Mouse (Mus musculus) hindbrain, embryonic 10.5 days (tissue): ENCODE data around the gene Palm2. TPM values are rescaled to one million over a fixed set of nuclear protein-coding genes. Genes with fewer than 3 reads are reported as not detected.
A peak's percentile ranks its signal among the peaks of the same experiment; 100 is the strongest.
"Not testable (repeated sequence)": the region's sequence is repeated elsewhere in the genome, so short reads cannot be mapped to it uniquely, and the experiment has no call there.

Source experiments
- DNase-seq: peaks from one replicate; pipeline ENCODE4 v3.0.0-alpha.2; 2017; ENCODE audit warnings: low spot score
- H3K27ac ChIP-seq: fragments of 300-500 bp; sonication (generic); 2 replicates; pipeline ENCODE4 v1.5.1; 2016; ENCODE audit warnings: mild to moderate bottlenecking, moderate library complexity
- H3K27me3 ChIP-seq: fragments of 300-500 bp; sonication (generic); 2 replicates; pipeline ENCODE4 v1.6.1; 2016; ENCODE audit warnings: mild to moderate bottlenecking; ENCODE audit not compliant: poor library complexity, insufficient read depth, severe bottlenecking
- H3K36me3 ChIP-seq: fragments of 300-500 bp; sonication (generic); 2 replicates; pipeline ENCODE4 v1.6.1; 2016; ENCODE audit warnings: mild to moderate bottlenecking, moderate library complexity
- H3K4me1 ChIP-seq: fragments of 300-500 bp; sonication (generic); replicated peaks from 2 replicates; pipeline ENCODE4 v1.6.1; 2016; ENCODE audit warnings: mild to moderate bottlenecking
- H3K4me3 ChIP-seq: fragments of 300-500 bp; sonication (generic); 2 replicates; pipeline ENCODE4 v1.5.1; 2016; ENCODE audit warnings: mild to moderate bottlenecking, moderate library complexity
- H3K9me3 ChIP-seq: fragments of 300-500 bp; sonication (generic); 2 replicates; pipeline ENCODE4 v1.6.1; 2016; ENCODE audit warnings: mild to moderate bottlenecking, moderate library complexity
- WGBS: fragments of 180-500 bp; shearing (Covaris S2); methylation state at CpG from one replicate; pipeline ENCODE4 v1.1.7; 2016; 5-methylcytosine and 5-hydroxymethylcytosine counted together
- polyA plus RNA-seq: library from polyadenylated mRNA; unstranded; fragments of >200 nt; fragmentation: Nextera tagmentation; extraction: Ambion mirVana; gene quantifications from 2 replicates; pipeline ENCODE4 v1.2.1, GENCODE M21; 2016

Palm2 gene
- polyA plus RNA-seq = 2.3 and 2.4 TPM in 2 replicates

DNA sequence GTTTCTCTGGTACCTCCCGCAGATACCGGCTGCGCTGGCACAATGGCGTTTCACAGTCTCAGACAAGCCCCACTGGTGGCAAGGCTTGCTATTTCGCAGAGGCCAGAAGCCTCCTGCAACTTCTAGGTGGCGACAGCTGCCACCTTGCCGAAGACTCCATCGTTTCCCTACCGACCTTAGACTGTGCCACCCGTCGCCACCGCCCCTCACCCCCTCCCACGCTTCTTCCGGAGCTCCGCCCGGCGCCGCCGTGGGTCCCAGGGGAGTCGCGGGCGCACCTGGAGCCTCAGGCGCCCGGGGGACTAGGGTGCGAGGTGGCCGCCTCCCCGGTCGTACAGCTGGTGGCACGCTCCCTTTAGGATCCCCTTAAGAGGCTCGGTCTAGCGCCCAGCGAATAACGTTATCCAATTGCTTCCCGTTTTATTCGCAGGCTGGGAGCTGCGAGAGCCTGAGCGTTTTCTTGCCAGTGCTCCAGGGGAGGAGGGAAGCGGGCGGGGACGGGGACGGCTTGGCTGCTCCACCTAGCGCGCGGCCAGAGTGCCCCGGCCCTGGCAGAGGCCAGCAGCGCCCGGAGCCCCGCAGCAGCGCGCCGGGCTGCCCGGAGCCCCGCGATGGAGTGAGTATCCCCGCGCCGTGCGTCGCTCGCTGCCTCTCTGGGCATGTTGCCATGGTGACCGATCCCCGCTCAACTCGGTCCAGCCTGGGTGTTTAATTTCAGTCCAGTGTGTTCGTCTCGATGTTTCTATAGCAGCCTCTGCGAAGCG lies at the start of gene Palm2:
Gene Palm2 (plus strand): TSS at position 307 of the 764 bp plus-strand sequence.
- WGBS = under 1% methylated on average over 67 of the region's 67 CpGs
- H3K4me1 ChIP-seq = peaks cover 25% of the 10 kb centered on the region
- DNase-seq = peak; percentile 82
- H3K27ac ChIP-seq = peak within 1 kb of the TSS; percentile 73
- H3K9me3 ChIP-seq = no peaks in the 10 kb centered on the region
- peak within 1 kb of the TSS; percentile 79 for H3K4me3 ChIP-seq
- H3K36me3 ChIP-seq = no peaks in the 10 kb centered on the region
- peaks cover 55% of the 10 kb centered on the region for H3K27me3 ChIP-seq

DNA sequence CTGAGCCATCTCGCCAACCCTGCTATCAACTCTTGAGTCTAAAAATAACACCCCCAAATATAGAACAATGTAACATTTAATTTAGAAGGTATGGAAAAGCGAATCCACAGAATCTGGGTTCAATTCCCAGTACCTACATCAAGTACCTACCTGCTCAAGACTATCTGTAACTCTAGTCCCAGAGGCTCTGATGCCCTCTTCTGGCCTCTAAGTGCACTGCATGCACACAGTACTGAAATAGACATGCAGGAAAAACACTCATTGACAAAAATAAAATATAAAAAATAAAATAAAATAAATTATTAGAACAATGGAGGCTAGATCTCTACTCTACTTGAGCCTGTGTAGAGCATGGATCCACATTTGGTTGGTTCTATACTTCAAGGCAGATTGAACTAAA lies 49.7 kb upstream of the Palm2 start:
- Histone ChIP-seq H3K4me3 (no peak overlapping the region), H3K4me1 (0 out of 2 replicates have a peak, but pooled peaks cover 5% of the 10 kb centered on the region), H3K9me3 (no peaks in the 10 kb centered on the region), H3K27me3 (no peaks in the 10 kb centered on the region), H3K27ac (no peak overlapping the region), H3K36me3 (no peaks in the 10 kb centered on the region)
- DNase-seq = no peak
- 87% methylated on average over 2 of the region's 2 CpGs for WGBS

DNA sequence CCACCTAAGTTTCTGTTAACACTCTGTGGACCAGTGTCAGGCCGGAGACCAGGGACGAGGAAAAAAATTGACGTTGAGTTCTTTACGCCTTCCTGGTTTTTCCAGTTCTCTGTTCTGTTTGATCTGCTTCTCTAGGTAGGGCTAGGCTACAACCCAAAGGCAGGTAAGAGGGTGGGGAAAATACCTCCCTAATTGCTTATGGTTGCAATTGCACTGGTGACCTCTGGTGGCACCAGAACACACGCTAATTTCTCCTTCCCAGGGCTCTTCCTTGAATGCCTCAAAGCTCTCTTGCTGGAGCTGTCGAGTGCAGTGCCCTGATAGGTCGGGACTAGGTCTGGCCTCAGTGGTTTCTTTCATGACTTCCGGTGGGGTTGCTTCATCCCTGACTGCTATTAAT lies 42.9 kb upstream of the Palm2 start:
- Histone ChIP-seq H3K27me3 (no peaks in the 10 kb centered on the region), H3K4me3 (no peak overlapping the region), H3K36me3 (no peaks in the 10 kb centered on the region), H3K9me3 (no peaks in the 10 kb centered on the region), H3K4me1 (no peaks in the 10 kb centered on the region), H3K27ac (no peak overlapping the region)
- no peak for DNase-seq
- WGBS = 60% methylated on average over 8 of the region's 8 CpGs

DNA sequence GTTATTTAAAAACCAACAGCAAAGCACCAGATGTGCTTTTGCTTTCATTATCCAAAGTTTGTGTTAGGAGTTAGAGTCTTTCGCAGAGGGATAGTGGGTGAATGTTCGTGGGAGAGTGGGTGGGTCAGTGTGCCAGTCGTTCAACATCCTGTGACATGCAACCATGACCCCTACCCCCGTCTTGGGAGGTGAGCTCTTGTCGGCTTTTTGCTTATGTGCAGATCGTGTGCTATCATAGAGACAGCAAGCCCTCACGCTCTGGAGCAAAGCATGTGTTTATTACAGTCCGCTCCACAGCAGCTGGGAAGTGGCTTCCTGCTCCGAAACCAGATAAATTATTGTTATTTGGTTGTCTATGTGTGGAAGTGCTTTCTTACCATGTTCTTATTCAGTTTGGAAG lies 37.6 kb upstream of the Palm2 start:
- no peak for DNase-seq
- Histone ChIP-seq H3K4me3 (no peak overlapping the region), H3K27ac (no peak overlapping the region), H3K36me3 (no peaks in the 10 kb centered on the region), H3K9me3 (no peaks in the 10 kb centered on the region), H3K27me3 (no peaks in the 10 kb centered on the region), H3K4me1 (no peaks in the 10 kb centered on the region)
- WGBS = 85% methylated on average over 9 of the region's 9 CpGs

DNA sequence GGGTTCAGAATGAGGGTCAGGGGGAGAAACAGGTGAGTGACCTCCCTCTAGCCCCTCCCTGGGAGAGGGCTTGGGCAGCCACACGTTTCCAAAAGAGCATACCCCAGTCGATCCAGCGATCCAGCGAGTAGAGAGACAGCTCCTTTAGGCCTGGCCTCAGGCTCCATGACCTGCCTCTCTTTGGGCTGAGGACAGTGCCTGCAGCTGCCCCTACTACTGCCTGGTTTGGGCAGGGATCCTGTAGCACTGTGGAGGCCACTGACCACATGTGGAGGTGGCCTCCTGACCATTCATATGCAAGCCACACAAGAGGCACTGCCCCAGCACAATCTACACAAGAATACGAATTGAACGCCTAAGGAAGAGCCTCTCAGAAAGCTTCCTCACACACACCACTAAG lies 21.7 kb upstream of the Palm2 start:
- WGBS = 35% methylated on average over 6 of the region's 6 CpGs
- not testable (repeated sequence) for H3K27ac ChIP-seq, H3K36me3 ChIP-seq, H3K9me3 ChIP-seq, H3K4me3 ChIP-seq, H3K27me3 ChIP-seq, H3K4me1 ChIP-seq, DNase-seq

DNA sequence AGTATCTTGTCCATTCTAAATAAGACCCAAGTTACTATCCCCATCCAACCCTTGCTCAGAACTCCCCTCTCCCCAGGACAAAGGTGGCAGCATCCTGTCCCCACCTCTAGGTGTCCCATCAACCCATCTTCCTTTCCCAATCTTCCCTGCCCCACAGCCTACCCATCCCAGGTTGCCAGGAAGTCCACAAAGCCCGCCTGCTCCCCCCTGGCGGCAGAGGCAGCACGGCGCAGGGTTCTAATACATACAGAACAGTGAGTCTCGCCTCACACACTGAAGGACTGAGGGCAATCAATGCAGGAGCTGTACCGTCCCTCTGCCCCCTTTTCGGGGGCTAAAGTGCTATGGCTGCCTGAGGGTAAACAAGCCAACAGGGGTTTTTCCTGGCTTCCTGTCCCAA lies 21.0 kb upstream of the Palm2 start:
- no peak overlapping the region for H3K4me3 ChIP-seq
- no peaks in the 10 kb centered on the region for H3K9me3 ChIP-seq
- no peaks in the 10 kb centered on the region for H3K27me3 ChIP-seq
- no peak overlapping the region for H3K27ac ChIP-seq
- 0 out of 2 replicates have a peak, but pooled peaks cover 3% of the 10 kb centered on the region for H3K4me1 ChIP-seq
- DNase-seq = no peak
- H3K36me3 ChIP-seq = no peaks in the 10 kb centered on the region
- 47% methylated on average over 7 of the region's 7 CpGs for WGBS

DNA sequence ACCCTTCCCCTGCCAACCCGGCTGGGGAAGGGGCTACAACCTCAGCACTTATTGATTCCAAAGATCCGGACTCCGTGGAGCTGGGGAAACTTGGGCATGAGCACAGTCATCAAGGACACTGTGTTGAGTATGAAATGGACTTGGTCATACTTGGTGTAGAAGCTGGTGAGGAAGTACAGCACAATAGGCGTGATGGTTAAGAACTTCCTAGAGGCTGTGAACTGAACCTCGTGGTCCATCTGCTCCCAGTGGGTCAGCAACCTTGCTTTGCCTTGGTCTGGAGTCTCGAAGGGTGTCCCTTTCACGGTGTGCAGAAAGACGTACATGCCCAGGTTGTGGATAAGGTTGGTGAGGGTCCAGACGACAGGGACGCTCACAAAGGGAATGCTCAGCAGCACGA lies 20.4 kb upstream of the Palm2 start:
- H3K4me1 ChIP-seq, H3K9me3 ChIP-seq, H3K27ac ChIP-seq, H3K36me3 ChIP-seq, H3K27me3 ChIP-seq, H3K4me3 ChIP-seq, DNase-seq: not testable (repeated sequence)
- WGBS = 91% methylated on average over 11 of the region's 11 CpGs

DNA sequence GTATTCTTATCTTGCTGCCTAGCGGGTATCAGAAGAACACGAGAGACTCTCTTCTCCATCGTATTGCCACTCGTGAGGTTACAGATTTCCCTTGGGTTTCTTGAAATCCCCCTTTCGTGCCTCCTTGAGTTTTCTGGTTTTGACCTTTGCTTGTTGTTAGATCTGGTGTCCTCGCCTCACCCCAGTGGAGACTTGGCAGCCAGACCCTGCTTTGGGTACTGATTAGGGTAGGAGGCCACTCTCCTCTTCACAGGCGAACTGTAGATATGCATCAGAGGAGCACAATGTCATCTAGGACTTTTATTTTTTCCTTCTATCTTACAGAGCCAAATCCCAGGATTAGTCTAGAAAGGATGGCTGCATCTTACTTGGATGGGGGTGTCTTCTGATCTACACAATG lies 10.0 kb upstream of the Palm2 start:
- no peak overlapping the region for H3K4me3 ChIP-seq
- 0 out of 2 replicates have a peak, but pooled peaks cover 3% of the 10 kb centered on the region for H3K4me1 ChIP-seq
- no peaks in the 10 kb centered on the region for H3K27me3 ChIP-seq
- no peak overlapping the region for H3K27ac ChIP-seq
- no peaks in the 10 kb centered on the region for H3K9me3 ChIP-seq
- no peak for DNase-seq
- 85% methylated on average over 7 of the region's 7 CpGs for WGBS
- no peaks in the 10 kb centered on the region for H3K36me3 ChIP-seq

DNA sequence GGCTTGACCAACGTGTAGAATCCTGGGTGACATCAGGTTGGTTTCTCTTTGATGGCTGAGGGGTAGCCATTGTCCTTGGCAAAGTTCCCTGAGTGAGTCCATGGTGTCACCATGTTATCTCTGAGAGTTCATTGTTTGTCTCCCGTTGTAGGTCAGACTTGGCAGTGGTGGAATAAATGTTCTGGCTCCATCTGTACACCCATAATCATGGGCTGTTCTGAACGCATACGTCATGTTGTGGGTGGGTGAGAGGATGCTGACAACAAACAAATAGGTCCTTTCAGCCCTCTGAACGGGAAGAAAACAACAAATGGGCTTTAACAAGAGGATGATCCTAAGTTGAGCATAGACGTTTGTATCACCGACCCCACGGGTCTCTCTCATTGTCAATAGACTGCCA lies 5.7 kb upstream of the Palm2 start:
- no peak overlapping the region for H3K27ac ChIP-seq
- H3K36me3 ChIP-seq = no peaks in the 10 kb centered on the region
- no peak for DNase-seq
- no peaks in the 10 kb centered on the region for H3K9me3 ChIP-seq
- H3K4me3 ChIP-seq = no peak overlapping the region
- H3K27me3 ChIP-seq = peaks cover 15% of the 10 kb centered on the region
- peaks cover 3% of the 10 kb centered on the region; the same call in 1 of the 2 replicates for H3K4me1 ChIP-seq
- 81% methylated on average over 8 of the region's 8 CpGs for WGBS

DNA sequence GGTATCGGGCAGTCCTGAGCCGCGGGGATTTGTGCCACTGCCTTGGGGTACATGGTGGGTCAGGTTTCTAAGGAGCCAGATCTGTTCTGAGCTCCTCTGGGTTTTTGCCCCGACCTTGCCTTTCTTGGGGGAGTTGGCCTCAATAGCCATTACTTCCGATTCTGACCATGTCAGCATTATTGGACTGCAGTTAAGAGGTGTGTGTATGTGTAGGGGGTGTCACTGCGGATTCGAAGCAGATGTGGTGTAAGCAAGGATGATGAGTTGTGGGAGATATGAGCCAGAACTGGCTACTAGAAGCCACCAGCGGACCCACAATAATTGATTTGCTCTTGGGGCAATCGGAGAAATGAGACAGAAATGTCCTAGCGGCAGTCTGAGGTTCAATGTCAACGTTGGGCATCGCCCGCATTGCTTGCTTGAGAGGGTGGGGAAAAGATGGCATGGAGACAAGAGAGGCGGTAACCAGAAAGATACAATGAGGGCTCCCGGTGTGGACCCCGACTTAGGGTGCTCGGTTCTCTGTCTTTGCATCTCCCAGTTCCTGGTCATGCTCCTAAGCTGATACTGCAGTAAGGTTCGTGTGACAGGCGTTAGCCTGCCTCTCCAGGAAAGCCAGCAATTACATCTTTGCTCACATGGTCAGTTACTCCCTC lies 786 bp downstream of the Palm2 start:
- H3K27me3 ChIP-seq = peaks cover 55% of the 10 kb centered on the region
- H3K4me3 ChIP-seq = peak overlapping the region; percentile 79
- peaks cover 25% of the 10 kb centered on the region for H3K4me1 ChIP-seq
- H3K36me3 ChIP-seq = no peaks in the 10 kb centered on the region
- no peaks in the 10 kb centered on the region for H3K9me3 ChIP-seq
- 22% methylated on average over 19 of the region's 19 CpGs for WGBS
- peak; percentile 13 for DNase-seq
- no peak overlapping the region for H3K27ac ChIP-seq

DNA sequence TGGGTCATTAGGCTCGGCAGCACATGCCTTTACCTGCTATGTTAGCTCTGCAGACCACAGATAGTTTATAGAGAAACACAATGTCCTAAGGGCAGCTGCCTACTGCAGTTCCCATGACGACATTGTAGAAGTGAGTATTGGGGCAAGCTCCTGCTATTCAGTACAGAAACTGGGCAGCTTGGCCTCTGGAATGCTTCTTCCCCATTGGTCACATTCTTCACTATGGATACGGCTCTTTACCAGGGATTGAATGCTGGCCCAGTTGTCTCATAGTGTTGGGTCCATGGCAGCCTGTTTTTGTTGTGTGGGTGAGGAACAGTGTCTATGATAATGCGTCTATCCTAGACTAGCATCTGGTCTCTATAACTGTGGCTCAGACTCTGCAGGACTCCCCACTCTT lies 2.2 kb downstream of the Palm2 start:
- H3K36me3 ChIP-seq = no peaks in the 10 kb centered on the region
- H3K27me3 ChIP-seq = peaks cover 55% of the 10 kb centered on the region
- peaks cover 25% of the 10 kb centered on the region for H3K4me1 ChIP-seq
- no peaks in the 10 kb centered on the region for H3K9me3 ChIP-seq
- H3K4me3 ChIP-seq = no peak overlapping the region
- H3K27ac ChIP-seq = no peak overlapping the region
- no peak for DNase-seq
- 46% methylated on average over 4 of the region's 4 CpGs for WGBS

DNA sequence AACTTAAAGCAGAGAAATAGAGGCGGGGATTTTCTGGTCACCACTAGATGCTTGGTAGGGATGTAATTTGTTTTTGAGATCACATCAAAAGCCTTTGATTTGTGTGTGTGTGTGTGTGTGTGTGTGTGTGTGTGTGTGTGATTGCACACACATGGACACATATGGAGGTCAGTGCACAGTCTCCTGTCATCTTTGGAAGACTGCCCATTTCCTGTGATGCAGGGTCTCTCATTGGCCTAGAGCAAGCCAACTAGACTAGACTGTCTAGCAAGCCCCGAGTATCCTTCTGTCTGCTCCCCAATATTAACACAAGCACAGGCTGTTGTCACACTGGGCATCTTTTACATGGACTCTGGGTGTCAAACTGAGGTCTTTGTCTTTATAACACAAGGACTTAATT lies 12.0 kb downstream of the Palm2 start:
- DNase-seq = no peak
- Histone ChIP-seq H3K27me3 (no peaks in the 10 kb centered on the region), H3K4me3 (no peak overlapping the region), H3K27ac (no peak overlapping the region), H3K4me1 (no peaks in the 10 kb centered on the region), H3K9me3 (no peaks in the 10 kb centered on the region), H3K36me3 (no peaks in the 10 kb centered on the region)
- 82% methylated on average over 2 of the region's 2 CpGs for WGBS

DNA sequence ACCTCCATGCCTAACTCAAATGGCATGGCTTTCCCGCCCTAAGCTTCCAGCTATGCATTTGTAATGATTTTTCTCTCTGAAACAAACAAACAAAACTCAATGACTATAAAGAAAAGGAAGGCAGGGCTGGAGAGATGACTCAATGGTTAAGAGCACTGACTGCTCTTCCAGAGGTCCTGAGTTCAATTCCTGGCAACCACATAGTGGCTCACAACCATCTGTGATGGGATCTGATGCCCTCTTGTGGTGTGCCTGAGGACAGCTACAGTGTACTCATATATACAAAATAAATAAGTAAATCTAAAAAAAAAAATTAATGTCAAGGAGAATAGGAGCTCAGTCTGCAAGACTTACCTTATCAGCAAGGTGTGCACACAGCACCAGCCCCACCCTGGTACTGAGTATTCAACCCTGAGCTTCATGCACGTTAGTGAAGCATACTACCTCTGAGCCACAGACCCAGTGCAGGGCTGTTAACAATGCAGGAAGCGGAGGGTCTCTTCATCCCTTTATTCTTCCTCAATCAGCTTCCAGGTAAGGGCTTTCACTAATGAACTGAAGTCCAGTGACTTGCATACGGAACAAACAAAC lies 12.9 kb downstream of the Palm2 start:
- H3K27ac ChIP-seq = no peak overlapping the region
- no peak for DNase-seq
- WGBS = 81% methylated on average over 4 of the region's 4 CpGs
- no peaks in the 10 kb centered on the region for H3K9me3 ChIP-seq
- H3K4me3 ChIP-seq = no peak overlapping the region
- no peaks in the 10 kb centered on the region for H3K36me3 ChIP-seq
- H3K4me1 ChIP-seq = no peaks in the 10 kb centered on the region
- no peaks in the 10 kb centered on the region for H3K27me3 ChIP-seq
